Mouse (Mus musculus) spleen, adult 2 months (tissue): Measurements from ENCODE around the gene Cdh24.

Source experiments
- CTCF ChIP-seq: fragments of 200-500 bp; IDR thresholded peaks from 2 replicates; pipeline ENCODE4 v1.5.1; 2011; ENCODE audit warnings: mild to moderate bottlenecking, inconsistent platforms; ENCODE audit not compliant: insufficient read depth, insufficient read length, insufficient replicate concordance; ENCODE audit errors: extremely low read depth
- POLR2A ChIP-seq: fragments of 200-500 bp; IDR thresholded peaks from 2 replicates; pipeline ENCODE4 v1.6.1; 2011; ENCODE audit warnings: low read depth, low read length, inconsistent platforms

DNA sequence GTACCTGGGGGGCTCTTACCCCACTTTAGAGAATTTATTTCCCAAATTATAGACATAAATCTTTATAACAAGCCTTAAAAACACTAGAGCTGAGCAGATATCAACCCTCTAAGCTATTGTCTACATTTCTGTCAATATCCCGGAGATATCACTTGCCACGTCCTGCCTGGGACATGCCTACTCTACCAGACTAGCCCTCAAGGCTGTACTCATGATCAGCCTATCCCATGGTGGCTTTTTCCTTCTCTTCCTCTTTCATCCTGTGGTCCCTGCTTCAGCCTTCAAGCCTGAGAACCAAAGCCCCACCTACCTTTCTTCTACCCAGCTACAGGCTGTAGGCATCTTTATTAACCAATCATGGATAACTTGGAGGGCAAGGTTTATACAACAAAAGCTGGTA, 11.4 kb downstream of the Cdh24 start:
- TF ChIP-seq CTCF, result no peak
- no peak for TF ChIP-seq POLR2A
